Mouse (Mus musculus): ENCODE measurements around the gene Atxn7l2. TPM values are rescaled to one million over a fixed set of nuclear protein-coding genes. Genes with fewer than 3 reads are reported as not detected.

Atxn7l2 gene
- polyA plus RNA-seq, 1 experiment from 2014 or later: 18.7 TPM

GRCm38 (mm10) chr3:108195941-108196590 is 14.7 kb downstream of the Atxn7l2 start:
- Histone ChIP-seq H3K27ac (ENCODE audit: low read length) (peak overlapping the region; percentile 61; the same call in 1 of the 2 replicates), H3K4me1 (ENCODE audit: insufficient read depth, low read length) (peaks cover 39% of the 10 kb centered on the region), H3K36me3 (ENCODE audit: insufficient read depth, low read length) (no peaks in the 10 kb centered on the region), H3K9ac (replicated peaks; ENCODE audit: low read length) (peak overlapping the region; percentile 25), H3K27me3 (ENCODE audit: insufficient read depth, low read length) (no peaks in the 10 kb centered on the region), H3K4me2 (replicated peaks; ENCODE audit: low read depth, low read length) (no peak overlapping the region), H3K9me3 (ENCODE audit: low read length) (no peaks in the 10 kb centered on the region), H3K4me3 (ENCODE audit: low read length) (no peak overlapping the region)
- 69% methylated on average over 7 of the region's 7 CpGs for WGBS
- no peak for ATAC-seq (ENCODE audit: low FRiP score, low TSS enrichment)

GRCm38 (mm10) chr3:108195287-108195686 is 15.4 kb downstream of the Atxn7l2 start:
- WGBS: 76% methylated on average over 4 of the region's 4 CpGs

GRCm38 (mm10) chr3:108193686-108194085 is 17.0 kb downstream of the Atxn7l2 start:
- Histone ChIP-seq H3K4me1 (ENCODE audit: insufficient read depth, low read length) (peaks cover 35% of the 10 kb centered on the region), H3K9ac (replicated peaks; ENCODE audit: low read length) (no peak overlapping the region), H3K27ac (ENCODE audit: low read length) (no peak overlapping the region), H3K27me3 (ENCODE audit: insufficient read depth, low read length) (no peaks in the 10 kb centered on the region), H3K4me2 (replicated peaks; ENCODE audit: low read depth, low read length) (no peak overlapping the region), H3K36me3 (ENCODE audit: insufficient read depth, low read length) (no peaks in the 10 kb centered on the region), H3K9me3 (ENCODE audit: low read length) (no peaks in the 10 kb centered on the region), H3K4me3 (ENCODE audit: low read length) (no peak overlapping the region)
- 73% methylated on average over 4 of the region's 4 CpGs for WGBS
- no peak for ATAC-seq (ENCODE audit: low FRiP score, low TSS enrichment)

More at GRCm38 (mm10) chr3:108195287-108195686, 15.4 kb downstream of the Atxn7l2 start:
- Histone ChIP-seq H3K4me3 (ENCODE audit: low read length) (no peak overlapping the region), H3K4me1 (ENCODE audit: insufficient read depth, low read length) (peaks cover 36% of the 10 kb centered on the region), H3K27me3 (ENCODE audit: insufficient read depth, low read length) (no peaks in the 10 kb centered on the region), H3K4me2 (replicated peaks; ENCODE audit: low read depth, low read length) (no peak overlapping the region), H3K9me3 (ENCODE audit: low read length) (no peaks in the 10 kb centered on the region), H3K27ac (ENCODE audit: low read length) (peak overlapping the region; percentile 37; the same call in 1 of the 2 replicates), H3K36me3 (ENCODE audit: insufficient read depth, low read length) (no peaks in the 10 kb centered on the region), H3K9ac (replicated peaks; ENCODE audit: low read length) (0 out of 2 replicates have a peak overlapping the region, but pooled peaks have one; percentile 25)
- no peak for ATAC-seq (ENCODE audit: low FRiP score, low TSS enrichment)

GRCm38 (mm10) chr3:108189897-108190296 is 20.8 kb downstream of the Atxn7l2 start:
- no peak for ATAC-seq (ENCODE audit: low FRiP score, low TSS enrichment)
- no peak overlapping the region for H3K9ac ChIP-seq (replicated peaks; ENCODE audit: low read length)

GRCm38 (mm10) chr3:108188716-108189490 is 21.8 kb downstream of the Atxn7l2 start:
- no peaks in the 10 kb centered on the region for H3K36me3 ChIP-seq (ENCODE audit: insufficient read depth, low read length)
- no peak overlapping the region for H3K4me3 ChIP-seq (ENCODE audit: low read length)
- H3K9ac ChIP-seq (replicated peaks; ENCODE audit: low read length): no peak overlapping the region
- H3K4me1 ChIP-seq (ENCODE audit: insufficient read depth, low read length): peaks cover 14% of the 10 kb centered on the region
- peaks cover 5% of the 10 kb centered on the region; the same call in 1 of the 2 replicates for H3K27me3 ChIP-seq (ENCODE audit: insufficient read depth, low read length)
- no peak overlapping the region for H3K27ac ChIP-seq (ENCODE audit: low read length)
- WGBS: 60% methylated on average over 9 of the region's 9 CpGs
- H3K4me2 ChIP-seq (replicated peaks; ENCODE audit: low read depth, low read length): no peak overlapping the region
- no peak for ATAC-seq (ENCODE audit: low FRiP score, low TSS enrichment)
- no peaks in the 10 kb centered on the region for H3K9me3 ChIP-seq (ENCODE audit: low read length)

More at GRCm38 (mm10) chr3:108189897-108190296, 20.8 kb downstream of the Atxn7l2 start:
- Histone ChIP-seq H3K27ac (ENCODE audit: low read length) (no peak overlapping the region), H3K4me1 (ENCODE audit: insufficient read depth, low read length) (peaks cover 15% of the 10 kb centered on the region), H3K36me3 (ENCODE audit: insufficient read depth, low read length) (no peaks in the 10 kb centered on the region), H3K9me3 (ENCODE audit: low read length) (no peaks in the 10 kb centered on the region), H3K27me3 (ENCODE audit: insufficient read depth, low read length) (peaks cover 5% of the 10 kb centered on the region; the same call in 1 of the 2 replicates), H3K4me3 (ENCODE audit: low read length) (no peak overlapping the region), H3K4me2 (replicated peaks; ENCODE audit: low read depth, low read length) (0 out of 2 replicates have a peak overlapping the region, but pooled peaks have one; percentile 10)
- 57% methylated on average over 5 of the region's 5 CpGs for WGBS

- Histone ChIP-seq H3K4me2 (replicated peaks; ENCODE audit: low read depth, low read length) (peak overlapping the region; percentile 93), H3K9ac (replicated peaks; ENCODE audit: low read length) (no peak overlapping the region; the same call in 1 of the 2 replicates), H3K36me3 (ENCODE audit: insufficient read depth, low read length) (no peaks in the 10 kb centered on the region), H3K27ac (ENCODE audit: low read length) (no peak overlapping the region), H3K4me1 (ENCODE audit: insufficient read depth, low read length) (peaks cover 14% of the 10 kb centered on the region), H3K9me3 (ENCODE audit: low read length) (no peaks in the 10 kb centered on the region), H3K27me3 (ENCODE audit: insufficient read depth, low read length) (peaks cover 5% of the 10 kb centered on the region; the same call in 1 of the 2 replicates), H3K4me3 (ENCODE audit: low read length) (peak overlapping the region; percentile 73)
- ATAC-seq (ENCODE audit: low FRiP score, low TSS enrichment): peak; percentile 27; the same call in 1 of the 2 replicates
- 58% methylated on average over 20 of the region's 20 CpGs for WGBS
Observed at GRCm38 (mm10) chr3:108187111-108187795, 23.5 kb downstream of the Atxn7l2 start.

- no peaks in the 10 kb centered on the region for H3K9me3 ChIP-seq (ENCODE audit: low read length)
- peak; percentile 80 for ATAC-seq (ENCODE audit: low FRiP score, low TSS enrichment)
- H3K4me1 ChIP-seq (ENCODE audit: insufficient read depth, low read length): peaks cover 14% of the 10 kb centered on the region
- peak within 1 kb of the TSS; percentile 82 for H3K9ac ChIP-seq (replicated peaks; ENCODE audit: low read length)
- H3K4me2 ChIP-seq (replicated peaks; ENCODE audit: low read depth, low read length): peak within 1 kb of the TSS; percentile 93
- H3K27ac ChIP-seq (ENCODE audit: low read length): 0 out of 2 replicates have a peak within 1 kb of the TSS, but pooled peaks have one; percentile 10
- peaks cover 5% of the 10 kb centered on the region; the same call in 1 of the 2 replicates for H3K27me3 ChIP-seq (ENCODE audit: insufficient read depth, low read length)
- H3K4me3 ChIP-seq (ENCODE audit: low read length): peak within 1 kb of the TSS; percentile 73
- WGBS: 1% methylated on average over 68 of the region's 100 CpGs
- H3K36me3 ChIP-seq (ENCODE audit: insufficient read depth, low read length): no peaks in the 10 kb centered on the region
Observed at GRCm38 (mm10) chr3:108186098-108187047, 24.4 kb downstream of the Atxn7l2 start, which contains the start of gene Amigo1. Gene Amigo1 (plus strand): TSS chr3:108186335.

- H3K9ac ChIP-seq (replicated peaks; ENCODE audit: low read length): peak overlapping the region; percentile 82
- peaks cover 5% of the 10 kb centered on the region; the same call in 1 of the 2 replicates for H3K27me3 ChIP-seq (ENCODE audit: insufficient read depth, low read length)
- H3K4me3 ChIP-seq (ENCODE audit: low read length): peak overlapping the region; percentile 73
- no peaks in the 10 kb centered on the region for H3K9me3 ChIP-seq (ENCODE audit: low read length)
- H3K4me1 ChIP-seq (ENCODE audit: insufficient read depth, low read length): peaks cover 14% of the 10 kb centered on the region
- no peaks in the 10 kb centered on the region for H3K36me3 ChIP-seq (ENCODE audit: insufficient read depth, low read length)
- 2% methylated on average over 16 of the region's 16 CpGs for WGBS
- H3K4me2 ChIP-seq (replicated peaks; ENCODE audit: low read depth, low read length): peak overlapping the region; percentile 93
- no peak overlapping the region for H3K27ac ChIP-seq (ENCODE audit: low read length)
- no peak; the same call in 1 of the 2 replicates for ATAC-seq (ENCODE audit: low FRiP score, low TSS enrichment)
Observed at GRCm38 (mm10) chr3:108185460-108186097, 25.2 kb downstream of the Atxn7l2 start.

All from kidney, embryonic 16.5 days (tissue).